Mouse (Mus musculus): ENCODE measurements around the gene Rtca. TPM values are rescaled to one million over a fixed set of nuclear protein-coding genes. Genes with fewer than 3 reads are reported as not detected.

Rtca gene
- polyA plus RNA-seq, 1 experiment from 2014 or later: 106 TPM

- 66% methylated on average over 5 of the region's 5 CpGs for WGBS
- Histone ChIP-seq H3K36me3 (ENCODE audit: control insufficient read depth, insufficient read depth) (no peaks in the 10 kb centered on the region), H3K4me2 (ENCODE audit: low read length) (no peak overlapping the region), H3K4me1 (replicated peaks; ENCODE audit: control insufficient read depth, insufficient read depth, low read length) (no peaks in the 10 kb centered on the region), H3K27ac (ENCODE audit: low read length) (no peak overlapping the region), H3K4me3 (replicated peaks; ENCODE audit: low read length) (no peak overlapping the region), H3K9me3 (ENCODE audit: control insufficient read depth, low read length) (no peaks in the 10 kb centered on the region), H3K9ac (replicated peaks; ENCODE audit: low read depth, low read length) (no peak overlapping the region), H3K27me3 (replicated peaks; ENCODE audit: control insufficient read depth, insufficient read depth, low read length) (no peaks in the 10 kb centered on the region)
- no peak for ATAC-seq
These were observed 27.1 kb downstream of the Rtca start for GRCm38 (mm10) chr3:116480937-116481336.

- Histone ChIP-seq H3K9ac (replicated peaks; ENCODE audit: low read depth, low read length) (no peak overlapping the region), H3K27ac (ENCODE audit: low read length) (no peak overlapping the region), H3K4me1 (replicated peaks; ENCODE audit: control insufficient read depth, insufficient read depth, low read length) (no peaks in the 10 kb centered on the region), H3K36me3 (ENCODE audit: control insufficient read depth, insufficient read depth) (no peaks in the 10 kb centered on the region), H3K9me3 (ENCODE audit: control insufficient read depth, low read length) (no peaks in the 10 kb centered on the region), H3K27me3 (replicated peaks; ENCODE audit: control insufficient read depth, insufficient read depth, low read length) (no peaks in the 10 kb centered on the region), H3K4me3 (replicated peaks; ENCODE audit: low read length) (no peak overlapping the region), H3K4me2 (ENCODE audit: low read length) (no peak overlapping the region)
- WGBS: 14% methylated on average over 2 of the region's 2 CpGs
- ATAC-seq: no peak
These were observed 27.9 kb downstream of the Rtca start for GRCm38 (mm10) chr3:116480119-116480518.

- no peaks in the 10 kb centered on the region for H3K27me3 ChIP-seq (replicated peaks; ENCODE audit: control insufficient read depth, insufficient read depth, low read length)
- H3K4me1 ChIP-seq (replicated peaks; ENCODE audit: control insufficient read depth, insufficient read depth, low read length): no peaks in the 10 kb centered on the region
- no peaks in the 10 kb centered on the region for H3K36me3 ChIP-seq (ENCODE audit: control insufficient read depth, insufficient read depth)
- 82% methylated on average over 7 of the region's 7 CpGs for WGBS
- ATAC-seq: no peak
- H3K9me3 ChIP-seq (ENCODE audit: control insufficient read depth, low read length): no peaks in the 10 kb centered on the region
- no peak overlapping the region for H3K4me2 ChIP-seq (ENCODE audit: low read length)
- H3K9ac ChIP-seq (replicated peaks; ENCODE audit: low read depth, low read length): no peak overlapping the region
- H3K4me3 ChIP-seq (replicated peaks; ENCODE audit: low read length): no peak overlapping the region
- H3K27ac ChIP-seq (ENCODE audit: low read length): no peak overlapping the region
These were observed 30.7 kb downstream of the Rtca start for GRCm38 (mm10) chr3:116477351-116477750.

- H3K9me3 ChIP-seq (ENCODE audit: control insufficient read depth, low read length): no peaks in the 10 kb centered on the region
- no peak overlapping the region for H3K9ac ChIP-seq (replicated peaks; ENCODE audit: low read depth, low read length)
- no peaks in the 10 kb centered on the region for H3K4me1 ChIP-seq (replicated peaks; ENCODE audit: control insufficient read depth, insufficient read depth, low read length)
- no peaks in the 10 kb centered on the region for H3K36me3 ChIP-seq (ENCODE audit: control insufficient read depth, insufficient read depth)
- no peaks in the 10 kb centered on the region for H3K27me3 ChIP-seq (replicated peaks; ENCODE audit: control insufficient read depth, insufficient read depth, low read length)
- H3K27ac ChIP-seq (ENCODE audit: low read length): no peak overlapping the region
- no peak overlapping the region for H3K4me3 ChIP-seq (replicated peaks; ENCODE audit: low read length)
- WGBS: 62% methylated on average over 5 of the region's 5 CpGs
- ATAC-seq: no peak
- no peak overlapping the region for H3K4me2 ChIP-seq (ENCODE audit: low read length)
These were observed 31.2 kb downstream of the Rtca start for GRCm38 (mm10) chr3:116476686-116477298.

GRCm38 (mm10) chr3:116474602-116475001 lies 33.4 kb downstream of the Rtca start:
- H3K4me1 ChIP-seq (replicated peaks; ENCODE audit: control insufficient read depth, insufficient read depth, low read length): no peaks in the 10 kb centered on the region
- no peaks in the 10 kb centered on the region for H3K9me3 ChIP-seq (ENCODE audit: control insufficient read depth, low read length)
- WGBS: 58% methylated on average over 11 of the region's 11 CpGs
- no peak overlapping the region for H3K27ac ChIP-seq (ENCODE audit: low read length)
- H3K4me2 ChIP-seq (ENCODE audit: low read length): no peak overlapping the region
- H3K27me3 ChIP-seq (replicated peaks; ENCODE audit: control insufficient read depth, insufficient read depth, low read length): no peaks in the 10 kb centered on the region
- no peak overlapping the region for H3K9ac ChIP-seq (replicated peaks; ENCODE audit: low read depth, low read length)
- no peaks in the 10 kb centered on the region for H3K36me3 ChIP-seq (ENCODE audit: control insufficient read depth, insufficient read depth)
- no peak overlapping the region for H3K4me3 ChIP-seq (replicated peaks; ENCODE audit: low read length)
- ATAC-seq: no peak

- Histone ChIP-seq H3K9me3 (ENCODE audit: control insufficient read depth, low read length) (no peaks in the 10 kb centered on the region), H3K27me3 (replicated peaks; ENCODE audit: control insufficient read depth, insufficient read depth, low read length) (no peaks in the 10 kb centered on the region), H3K27ac (ENCODE audit: low read length) (no peak overlapping the region), H3K4me3 (replicated peaks; ENCODE audit: low read length) (no peak overlapping the region), H3K4me2 (ENCODE audit: low read length) (no peak overlapping the region), H3K9ac (replicated peaks; ENCODE audit: low read depth, low read length) (no peak overlapping the region), H3K36me3 (ENCODE audit: control insufficient read depth, insufficient read depth) (no peaks in the 10 kb centered on the region), H3K4me1 (replicated peaks; ENCODE audit: control insufficient read depth, insufficient read depth, low read length) (no peaks in the 10 kb centered on the region)
- ATAC-seq: no peak
- WGBS: 94% methylated on average over 12 of the region's 12 CpGs
These were observed 42.3 kb downstream of the Rtca start for GRCm38 (mm10) chr3:116465709-116466108.

GRCm38 (mm10) chr3:116464318-116464717 lies 43.7 kb downstream of the Rtca start:
- no peak for ATAC-seq
- Histone ChIP-seq H3K4me1 (replicated peaks; ENCODE audit: control insufficient read depth, insufficient read depth, low read length) (no peaks in the 10 kb centered on the region), H3K9me3 (ENCODE audit: control insufficient read depth, low read length) (no peaks in the 10 kb centered on the region), H3K4me3 (replicated peaks; ENCODE audit: low read length) (no peak overlapping the region), H3K9ac (replicated peaks; ENCODE audit: low read depth, low read length) (no peak overlapping the region), H3K4me2 (ENCODE audit: low read length) (no peak overlapping the region), H3K27me3 (replicated peaks; ENCODE audit: control insufficient read depth, insufficient read depth, low read length) (no peaks in the 10 kb centered on the region), H3K36me3 (ENCODE audit: control insufficient read depth, insufficient read depth) (no peaks in the 10 kb centered on the region), H3K27ac (ENCODE audit: low read length) (no peak overlapping the region)
- WGBS: 12% methylated on average over 2 of the region's 2 CpGs

GRCm38 (mm10) chr3:116461053-116461452 lies 47.0 kb downstream of the Rtca start:
- 93% methylated on average over 4 of the region's 4 CpGs for WGBS
- H3K27ac ChIP-seq (ENCODE audit: low read length): no peak overlapping the region
- H3K9ac ChIP-seq (replicated peaks; ENCODE audit: low read depth, low read length): no peak overlapping the region
- no peak overlapping the region for H3K4me3 ChIP-seq (replicated peaks; ENCODE audit: low read length)
- no peaks in the 10 kb centered on the region for H3K36me3 ChIP-seq (ENCODE audit: control insufficient read depth, insufficient read depth)
- no peak overlapping the region for H3K4me2 ChIP-seq (ENCODE audit: low read length)
- ATAC-seq: no peak
- no peaks in the 10 kb centered on the region for H3K27me3 ChIP-seq (replicated peaks; ENCODE audit: control insufficient read depth, insufficient read depth, low read length)
- no peaks in the 10 kb centered on the region for H3K9me3 ChIP-seq (ENCODE audit: control insufficient read depth, low read length)
- no peaks in the 10 kb centered on the region for H3K4me1 ChIP-seq (replicated peaks; ENCODE audit: control insufficient read depth, insufficient read depth, low read length)

GRCm38 (mm10) chr3:116454529-116454928 lies 53.5 kb downstream of the Rtca start:
- 91% methylated on average over 1 of the region's 1 CpGs for WGBS
- Histone ChIP-seq H3K9me3 (ENCODE audit: control insufficient read depth, low read length) (no peaks in the 10 kb centered on the region), H3K27me3 (replicated peaks; ENCODE audit: control insufficient read depth, insufficient read depth, low read length) (no peaks in the 10 kb centered on the region)

GRCm38 (mm10) chr3:116450741-116451140 lies 57.3 kb downstream of the Rtca start:
- H3K9ac ChIP-seq (replicated peaks; ENCODE audit: low read depth, low read length): no peak overlapping the region
- no peaks in the 10 kb centered on the region for H3K9me3 ChIP-seq (ENCODE audit: control insufficient read depth, low read length)
- no peaks in the 10 kb centered on the region for H3K27me3 ChIP-seq (replicated peaks; ENCODE audit: control insufficient read depth, insufficient read depth, low read length)
- ATAC-seq: no peak
- H3K27ac ChIP-seq (ENCODE audit: low read length): no peak overlapping the region
- no peak overlapping the region for H3K4me2 ChIP-seq (ENCODE audit: low read length)
- no peaks in the 10 kb centered on the region for H3K4me1 ChIP-seq (replicated peaks; ENCODE audit: control insufficient read depth, insufficient read depth, low read length)
- H3K4me3 ChIP-seq (replicated peaks; ENCODE audit: low read length): no peak overlapping the region
- H3K36me3 ChIP-seq (ENCODE audit: control insufficient read depth, insufficient read depth): no peaks in the 10 kb centered on the region
- WGBS: 87% methylated on average over 3 of the region's 3 CpGs

More at GRCm38 (mm10) chr3:116454529-116454928, 53.5 kb downstream of the Rtca start:
- Histone ChIP-seq H3K4me3 (replicated peaks; ENCODE audit: low read length) (no peak overlapping the region), H3K9ac (replicated peaks; ENCODE audit: low read depth, low read length) (no peak overlapping the region), H3K4me1 (replicated peaks; ENCODE audit: control insufficient read depth, insufficient read depth, low read length) (no peaks in the 10 kb centered on the region), H3K4me2 (ENCODE audit: low read length) (no peak overlapping the region), H3K36me3 (ENCODE audit: control insufficient read depth, insufficient read depth) (no peaks in the 10 kb centered on the region), H3K27ac (ENCODE audit: low read length) (no peak overlapping the region)
- ATAC-seq: no peak
